Mouse (Mus musculus): ENCODE measurements around the gene Slc44a5. TPM values are rescaled to one million over a fixed set of nuclear protein-coding genes. Genes with fewer than 3 reads are reported as not detected.

The Slc44a5 gene
- total RNA-seq, 2 experiments from 2014 or later, result 0.05 TPM; not detected in 1

GRCm38 (mm10) chr3:154165882-154166281, 192.6 kb downstream of the Slc44a5 start:
- no peak for DNase-seq (ENCODE audit: low spot score)

DNA sequence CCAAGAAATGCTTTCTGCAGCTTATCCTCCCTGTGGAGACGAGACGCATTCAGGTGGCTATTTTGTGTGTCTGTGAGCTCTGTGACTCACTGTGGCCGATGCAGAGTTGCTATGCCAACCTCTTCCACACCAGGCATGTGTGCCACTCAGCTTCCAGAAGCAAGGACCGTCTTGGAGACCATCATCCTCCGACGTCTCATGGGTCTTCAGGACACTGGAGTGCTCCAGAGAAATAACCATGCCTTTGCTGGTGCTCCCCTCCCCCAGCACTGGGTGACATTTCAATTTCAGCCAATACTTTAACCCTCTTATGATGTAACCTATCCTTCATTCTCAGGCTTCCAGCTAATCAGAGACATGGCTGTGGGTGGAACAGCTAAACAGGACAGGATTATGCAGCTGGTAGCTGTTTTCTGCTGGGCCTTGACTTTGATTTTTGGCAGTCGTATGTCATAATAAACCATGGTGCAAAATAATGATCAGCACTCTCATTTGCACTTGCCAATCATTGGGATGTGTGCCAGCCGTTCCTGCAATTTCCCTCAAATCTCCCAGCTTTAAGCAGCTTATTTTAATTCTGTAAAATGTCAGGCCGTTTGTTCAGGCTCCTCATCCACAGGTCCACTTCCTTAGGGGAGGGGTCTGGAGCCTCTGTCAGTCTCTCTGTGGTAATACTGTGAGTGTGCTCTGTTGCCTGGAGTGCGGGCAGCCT, 198.8 kb downstream of the Slc44a5 start:
- no peak for DNase-seq (ENCODE audit: low spot score)

DNA sequence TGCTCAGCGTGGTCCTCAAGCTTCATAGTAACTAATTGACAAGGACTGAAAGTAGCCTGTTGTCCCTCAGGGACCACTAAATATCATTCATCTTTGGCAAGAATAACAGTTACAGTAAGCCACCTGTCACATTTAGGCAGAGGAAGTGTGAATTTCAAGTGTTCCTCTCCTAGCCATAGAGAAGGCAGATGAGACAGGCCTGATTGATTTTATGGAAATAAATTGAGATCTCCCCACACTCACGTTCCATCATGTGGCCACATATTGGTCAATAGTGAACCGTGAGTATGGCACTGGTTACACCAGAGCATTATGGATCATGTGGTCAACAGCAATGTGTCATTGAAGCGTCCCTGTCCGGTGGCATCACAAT, 199.3 kb downstream of the Slc44a5 start:
- no peak for DNase-seq (ENCODE audit: low spot score)

- no peak for DNase-seq (ENCODE audit: low spot score)
Observed at GRCm38 (mm10) chr3:154173556-154173955, 200.3 kb downstream of the Slc44a5 start.

- DNase-seq (ENCODE audit: low spot score), result no peak
Observed at GRCm38 (mm10) chr3:154174031-154174430, 200.8 kb downstream of the Slc44a5 start.

DNA sequence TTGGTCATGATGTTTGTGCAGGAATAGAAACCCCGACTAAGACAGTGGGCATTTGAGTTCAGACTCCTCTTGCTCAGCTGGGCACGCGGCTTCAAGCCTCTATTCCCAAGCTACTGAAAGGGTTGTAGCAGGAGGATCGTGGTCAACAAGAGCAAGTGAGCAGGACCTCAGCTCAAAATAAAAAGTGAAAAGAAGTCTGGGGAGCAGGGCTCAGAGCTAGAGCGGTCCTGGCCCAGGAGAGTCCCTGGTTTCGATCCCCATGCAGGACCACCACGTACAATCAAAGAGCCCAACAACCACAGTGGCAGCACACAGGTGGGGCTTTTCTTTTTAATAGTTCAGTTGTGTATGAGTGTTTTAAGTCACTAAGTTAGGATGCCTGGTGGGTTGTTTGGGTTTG, 201.5 kb downstream of the Slc44a5 start:
- no peak for DNase-seq (ENCODE audit: low spot score)

- DNase-seq (ENCODE audit: low spot score), result no peak
Observed at GRCm38 (mm10) chr3:154177665-154178305, 204.5 kb downstream of the Slc44a5 start.

DNA sequence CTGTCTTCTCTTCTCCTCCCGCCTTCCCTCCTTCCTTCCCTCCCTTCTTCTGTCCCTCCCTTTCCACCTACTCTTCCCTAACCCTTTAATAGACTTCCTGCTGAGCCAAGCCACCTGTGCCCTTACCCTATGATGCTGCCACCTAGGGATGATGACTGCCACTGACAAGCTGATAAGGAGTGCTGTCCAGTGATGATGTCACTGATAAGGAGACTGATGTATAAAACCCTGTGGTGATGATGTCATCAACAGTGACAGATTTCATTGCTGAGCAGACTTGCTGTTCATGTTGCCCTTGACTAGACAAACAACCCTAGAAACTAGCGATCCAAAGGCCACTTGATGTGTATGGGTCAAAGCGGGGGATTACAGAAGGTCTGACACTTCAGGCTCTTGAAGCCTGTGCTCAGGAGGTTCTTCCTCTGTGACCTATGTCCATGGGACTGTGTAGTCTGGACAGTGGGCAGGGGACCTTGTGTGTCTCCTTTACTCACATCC, 206.2 kb downstream of the Slc44a5 start:
- DNase-seq (ENCODE audit: low spot score), result no peak

GRCm38 (mm10) chr3:154182987-154183386, 209.8 kb downstream of the Slc44a5 start:
- DNase-seq (ENCODE audit: low spot score), result no peak

DNA sequence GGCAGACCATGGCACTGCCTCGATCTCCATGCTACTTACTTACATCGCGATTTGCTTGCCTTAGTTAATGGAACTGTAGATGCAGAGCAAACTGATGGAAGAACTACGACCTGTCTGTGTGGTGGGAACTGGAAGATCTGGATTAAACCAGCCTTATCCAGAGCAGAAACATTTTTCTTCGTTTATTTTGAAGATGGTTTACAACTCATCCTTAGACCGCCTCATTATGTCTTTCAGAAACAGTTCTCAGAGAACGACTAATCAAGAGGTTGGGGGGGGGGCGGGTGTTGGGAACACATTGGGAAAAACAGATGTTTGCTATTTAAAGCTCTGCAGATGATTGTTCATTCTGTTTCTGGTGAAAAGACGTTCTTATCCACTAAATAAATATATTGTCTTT, 210.7 kb downstream of the Slc44a5 start:
- no peak for DNase-seq (ENCODE audit: low spot score)

DNA sequence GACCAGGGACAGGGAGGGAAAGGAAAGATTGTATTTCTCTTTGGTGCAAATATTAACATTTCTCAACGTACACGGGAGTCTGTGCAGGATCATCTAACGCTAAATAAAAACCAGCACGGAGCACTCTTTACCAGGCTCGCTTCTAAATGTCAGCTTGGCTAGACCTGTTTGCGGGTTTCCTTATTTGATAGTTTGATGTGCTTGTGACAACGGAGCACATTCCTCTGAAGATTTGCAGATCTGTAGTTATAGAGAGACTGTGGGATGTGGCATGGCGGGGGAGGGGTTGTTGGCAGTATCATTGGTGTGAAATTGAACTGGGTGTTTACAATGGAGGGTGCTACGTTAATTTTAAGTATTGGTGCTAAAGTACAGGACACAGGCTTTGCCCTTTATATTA, 215.4 kb downstream of the Slc44a5 start:
- no peak for DNase-seq (ENCODE audit: low spot score)

GRCm38 (mm10) chr3:154192328-154193030, 219.2 kb downstream of the Slc44a5 start:
- DNase-seq (ENCODE audit: low spot score), result no peak

DNA sequence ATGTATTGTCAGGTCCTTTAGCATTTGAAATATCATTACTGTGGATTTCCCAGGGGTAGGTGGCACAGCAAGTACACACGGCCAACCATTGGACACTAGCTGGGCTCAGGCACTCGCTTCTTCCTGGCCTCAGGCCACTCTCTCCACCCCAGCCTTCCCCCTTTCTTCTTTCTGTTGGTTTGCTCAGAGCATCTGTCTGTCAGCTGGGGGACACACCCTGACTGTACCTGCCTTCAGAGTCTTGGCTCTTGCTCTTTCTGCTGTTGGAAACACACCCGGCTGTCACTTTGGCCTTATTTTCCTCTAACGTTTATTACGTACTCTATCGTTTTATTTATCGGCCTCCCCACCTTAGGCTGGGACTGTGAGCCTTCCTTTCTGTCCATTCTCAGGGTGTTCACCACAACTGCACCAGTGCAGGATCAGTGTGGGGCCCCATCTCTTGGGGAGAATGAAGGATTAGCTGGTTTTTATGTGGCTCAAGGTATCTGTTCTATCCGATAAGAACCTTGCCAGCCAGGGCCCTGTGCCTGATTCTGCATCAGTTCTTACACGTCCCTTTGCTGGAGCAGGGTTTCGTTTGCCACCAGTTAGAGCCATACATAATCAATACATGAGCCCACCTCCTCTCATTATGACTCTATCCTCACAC, 220.1 kb downstream of the Slc44a5 start:
- DNase-seq (ENCODE audit: low spot score), result no peak

DNA sequence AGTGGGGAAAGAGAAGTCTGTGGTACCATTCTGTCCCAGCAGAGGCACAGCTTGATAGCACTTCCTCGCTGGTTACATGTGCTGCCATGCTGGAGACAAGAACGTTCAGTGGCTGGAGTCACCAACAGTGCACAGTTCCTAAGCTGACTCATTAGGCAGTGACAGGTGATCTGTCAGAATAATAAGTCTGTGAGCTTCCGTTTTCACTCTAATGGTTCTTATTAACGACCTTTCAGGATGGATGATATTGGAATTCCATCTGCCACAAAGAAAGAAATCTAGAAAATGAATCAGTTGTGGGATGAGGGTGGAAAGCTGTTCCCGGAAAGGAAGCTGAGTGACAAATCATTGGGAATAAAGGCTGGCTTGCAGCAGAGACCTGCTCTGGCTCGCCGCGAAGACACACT, 227.2 kb downstream of the Slc44a5 start:
- DNase-seq (ENCODE audit: low spot score), result no peak

GRCm38 (mm10) chr3:154201796-154202195, 228.6 kb downstream of the Slc44a5 start:
- DNase-seq (ENCODE audit: low spot score), result no peak

DNA sequence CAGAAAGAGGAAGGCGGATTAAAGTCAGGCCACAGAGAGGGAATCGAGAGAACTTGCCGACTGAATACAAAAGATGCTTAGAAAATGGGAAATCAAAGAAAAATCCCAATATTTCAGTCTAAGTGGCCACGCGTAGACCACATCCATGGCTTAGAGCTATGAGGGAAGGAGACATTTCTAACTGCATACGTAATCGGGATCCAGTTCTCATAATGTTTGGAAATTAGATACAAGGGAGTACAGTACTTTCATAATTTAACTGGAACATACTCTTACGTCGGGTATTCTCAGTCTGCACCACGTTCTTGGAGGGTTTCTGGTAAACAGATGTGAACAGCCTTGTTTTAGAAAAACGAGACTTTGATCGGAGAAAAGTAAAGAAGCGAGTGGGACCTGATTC, 229.1 kb downstream of the Slc44a5 start:
- no peak for DNase-seq (ENCODE audit: low spot score)

- no peak for DNase-seq (ENCODE audit: low spot score)
Observed at GRCm38 (mm10) chr3:154208479-154208878, 235.2 kb downstream of the Slc44a5 start.

- DNase-seq (ENCODE audit: low spot score), result no peak
Observed at GRCm38 (mm10) chr3:154209201-154209754, 236.0 kb downstream of the Slc44a5 start.

- no peak for DNase-seq (ENCODE audit: low spot score)
Observed at GRCm38 (mm10) chr3:154209776-154210430, 236.7 kb downstream of the Slc44a5 start.

GRCm38 (mm10) chr3:154210431-154211055, 237.3 kb downstream of the Slc44a5 start:
- DNase-seq (ENCODE audit: low spot score), result no peak

DNA sequence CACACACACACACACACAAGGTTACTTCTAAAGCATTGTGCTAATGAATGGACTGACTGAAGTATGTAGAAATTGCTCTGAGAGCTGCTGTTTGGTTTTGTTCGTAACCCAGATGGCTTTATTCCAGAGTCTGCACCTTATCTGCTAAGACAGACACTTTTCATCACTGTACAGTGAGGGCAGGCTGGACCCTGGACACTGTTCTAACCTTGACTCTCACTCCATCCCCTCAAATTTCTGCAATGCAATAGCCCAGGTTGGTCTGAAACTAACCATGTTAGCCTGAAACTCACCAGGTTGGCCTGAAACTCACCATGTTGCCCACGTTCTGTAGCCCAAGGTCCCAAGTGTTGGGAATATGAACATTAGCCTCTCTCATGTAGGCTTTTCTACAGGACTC, 239.3 kb downstream of the Slc44a5 start:
- no peak for DNase-seq (ENCODE audit: low spot score)

All from gastrocnemius, adult 18-20 months (tissue).